Mouse (Mus musculus) C2C12 (cell line): ENCODE measurements around the gene Tanc1. TPM values are rescaled to one million over a fixed set of nuclear protein-coding genes. Genes with fewer than 3 reads are reported as not detected.

Source experiments
- H3K27me3 ChIP-seq: one replicate; pipeline ENCODE4 v1.6.1; 2011; ENCODE audit not compliant: control insufficient read depth, insufficient read depth, insufficient read length
- H3K36me3 ChIP-seq: one replicate; pipeline ENCODE4 v1.6.1; 2011; ENCODE audit not compliant: control insufficient read depth, insufficient read depth
- H3K4me3 ChIP-seq: one replicate; pipeline ENCODE4 v1.5.1; 2011; ENCODE audit warnings: mild to moderate bottlenecking, control low read depth; ENCODE audit not compliant: poor library complexity, insufficient read depth, severe bottlenecking
- H3K79me2 ChIP-seq: one replicate; pipeline ENCODE4 v1.6.1; 2011; ENCODE audit not compliant: control insufficient read depth, insufficient read depth
- H3K79me3 ChIP-seq: one replicate; pipeline ENCODE4 v1.6.1; 2011; ENCODE audit warnings: low read depth, control low read depth
- H3ac ChIP-seq: one replicate; pipeline ENCODE3; 2011; ENCODE audit warnings: low read depth; ENCODE audit not compliant: control insufficient read depth, insufficient read length
- CEBPB ChIP-seq: IDR thresholded peaks from one replicate; pipeline ENCODE4 v1.6.1; 2011; ENCODE audit warnings: low read depth, mild to moderate bottlenecking, control low read depth, moderate library complexity
- CTCF ChIP-seq: IDR thresholded peaks from one replicate; pipeline ENCODE4 v1.5.1; 2011; ENCODE audit not compliant: control insufficient read depth, insufficient read depth, insufficient read length
- FOSL1 ChIP-seq: IDR thresholded peaks from one replicate; pipeline ENCODE4 v1.8.0; 2011; ENCODE audit warnings: mild to moderate bottlenecking, low read length; ENCODE audit not compliant: poor library complexity, insufficient read depth, severe bottlenecking
- MAX ChIP-seq: IDR thresholded peaks from one replicate; pipeline ENCODE4 v1.6.1; 2011; ENCODE audit warnings: mild to moderate bottlenecking, control low read depth
- MYOD1 ChIP-seq: IDR thresholded peaks from one replicate; pipeline ENCODE4 v1.6.1; 2011; ENCODE audit warnings: low read depth; ENCODE audit not compliant: control insufficient read depth, insufficient read length
- MYOG ChIP-seq: IDR thresholded peaks from one replicate; pipeline ENCODE4 v1.6.1; 2011; ENCODE audit not compliant: control insufficient read depth, insufficient read length; ENCODE audit errors: extremely low read depth
- USF1 ChIP-seq: IDR thresholded peaks from one replicate; pipeline ENCODE4 v1.6.1; 2011; ENCODE audit warnings: low read depth, mild to moderate bottlenecking, control low read depth, moderate library complexity
- polyA plus RNA-seq: library from polyadenylated mRNA; unstranded; fragments of >200 nt; fragmentation: generic; extraction: Trizol; gene quantifications from one replicate; pipeline ENCODE4 v1.2.1, GENCODE M21; 2012; ENCODE audit warnings: missing spikeins

Tanc1 gene
- polyA plus RNA-seq, 1 experiment = 24.9 TPM

- Histone ChIP-seq H3K4me3 (no peak overlapping the region), H3K79me3 (peaks cover 1% of the 10 kb centered on the region), H3ac (no peak overlapping the region), H3K36me3 (peaks cover 73% of the 10 kb centered on the region), H3K79me2 (peaks cover 10% of the 10 kb centered on the region), H3K27me3 (no peaks in the 10 kb centered on the region)
- TF ChIP-seq CEBPB = no peak
- no peak for TF ChIP-seq CTCF
- TF ChIP-seq MAX = no peak
- TF ChIP-seq USF1 = no peak
- TF ChIP-seq FOSL1 = no peak
- no peak for TF ChIP-seq MYOD1
These were observed 162.5 kb downstream of the Tanc1 start for GRCm38 (mm10) chr2:59774374-59774773.

DNA sequence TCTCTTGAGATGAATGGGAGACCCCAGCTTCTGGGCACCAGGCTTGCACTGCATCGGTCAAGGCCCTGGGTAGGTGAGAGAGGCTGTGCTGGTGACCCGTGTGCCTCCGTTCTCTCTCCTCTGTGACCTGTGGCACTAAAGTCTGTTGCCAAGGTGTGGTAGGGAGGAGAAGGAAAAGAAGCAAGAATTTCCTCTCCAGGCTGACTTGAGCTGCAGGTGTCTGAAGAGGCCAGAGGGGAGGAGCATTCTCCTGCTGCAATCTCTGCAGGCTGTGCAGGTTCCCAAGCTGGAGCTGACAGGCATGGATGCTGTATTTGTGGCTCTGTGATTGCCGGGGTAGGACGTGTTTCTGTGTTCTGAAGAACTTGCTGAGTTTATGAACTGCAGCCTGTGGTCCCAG is 163.3 kb downstream of the Tanc1 start:
- peaks cover 4% of the 10 kb centered on the region for H3K79me2 ChIP-seq
- no peak overlapping the region for H3K4me3 ChIP-seq
- H3K27me3 ChIP-seq = no peaks in the 10 kb centered on the region
- no peak for TF ChIP-seq MYOD1
- TF ChIP-seq CEBPB = no peak
- TF ChIP-seq USF1 = no peak
- no peak for TF ChIP-seq FOSL1
- no peak for TF ChIP-seq MYOG
- no peak for TF ChIP-seq MAX
- TF ChIP-seq CTCF = no peak
- H3K79me3 ChIP-seq = peaks cover 1% of the 10 kb centered on the region
- peaks cover 79% of the 10 kb centered on the region for H3K36me3 ChIP-seq
- no peak overlapping the region for H3ac ChIP-seq

- TF ChIP-seq FOSL1 = no peak
- TF ChIP-seq USF1 = no peak
- TF ChIP-seq MAX = no peak
- no peak for TF ChIP-seq MYOG
- TF ChIP-seq MYOD1 = no peak
- TF ChIP-seq CEBPB = no peak
- no peak for TF ChIP-seq CTCF
- peaks cover 79% of the 10 kb centered on the region for H3K36me3 ChIP-seq
- no peak overlapping the region for H3ac ChIP-seq
- no peak overlapping the region for H3K4me3 ChIP-seq
- H3K79me3 ChIP-seq = peaks cover 1% of the 10 kb centered on the region
- no peaks in the 10 kb centered on the region for H3K79me2 ChIP-seq
- H3K27me3 ChIP-seq = no peaks in the 10 kb centered on the region
These were observed 164.0 kb downstream of the Tanc1 start for GRCm38 (mm10) chr2:59775820-59776219.

- TF ChIP-seq MYOD1 (no peak), MAX (no peak), MYOG (no peak), CTCF (no peak), FOSL1 (no peak), USF1 (no peak), CEBPB (no peak)
These were observed 167.5 kb downstream of the Tanc1 start for GRCm38 (mm10) chr2:59779355-59779754.

DNA sequence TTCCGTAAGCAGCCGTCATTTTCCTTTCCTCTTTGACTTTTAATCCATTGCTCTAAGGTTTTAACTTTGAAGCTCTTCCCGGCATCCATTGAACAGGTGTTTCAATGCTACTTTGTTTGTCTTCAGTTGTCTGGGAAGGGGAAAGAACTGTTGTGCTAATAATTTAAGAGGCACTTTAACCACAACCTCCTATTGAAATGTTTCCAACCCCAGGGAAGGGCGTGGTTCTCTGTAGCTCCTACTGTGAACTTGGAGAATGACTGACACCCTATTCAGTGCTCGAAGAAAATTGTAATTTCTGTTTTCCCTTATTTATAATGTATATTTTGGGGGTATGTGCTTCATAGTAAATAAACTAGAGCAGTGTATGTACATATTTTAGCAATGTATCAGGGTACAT is 168.4 kb downstream of the Tanc1 start:
- Histone ChIP-seq H3K27me3 (no peaks in the 10 kb centered on the region), H3K79me3 (no peaks in the 10 kb centered on the region), H3ac (no peak overlapping the region), H3K36me3 (peaks cover 75% of the 10 kb centered on the region), H3K4me3 (no peak overlapping the region), H3K79me2 (no peaks in the 10 kb centered on the region)
- no peak for TF ChIP-seq MYOG
- no peak for TF ChIP-seq FOSL1
- no peak for TF ChIP-seq USF1
- TF ChIP-seq CEBPB = no peak
- TF ChIP-seq MYOD1 = no peak
- no peak for TF ChIP-seq CTCF
- no peak for TF ChIP-seq MAX

More at GRCm38 (mm10) chr2:59779355-59779754, 167.5 kb downstream of the Tanc1 start:
- no peak overlapping the region for H3K4me3 ChIP-seq
- H3K79me3 ChIP-seq = peaks cover 1% of the 10 kb centered on the region
- H3K27me3 ChIP-seq = no peaks in the 10 kb centered on the region
- H3K36me3 ChIP-seq = peaks cover 75% of the 10 kb centered on the region
- no peak overlapping the region for H3ac ChIP-seq
- H3K79me2 ChIP-seq = no peaks in the 10 kb centered on the region

DNA sequence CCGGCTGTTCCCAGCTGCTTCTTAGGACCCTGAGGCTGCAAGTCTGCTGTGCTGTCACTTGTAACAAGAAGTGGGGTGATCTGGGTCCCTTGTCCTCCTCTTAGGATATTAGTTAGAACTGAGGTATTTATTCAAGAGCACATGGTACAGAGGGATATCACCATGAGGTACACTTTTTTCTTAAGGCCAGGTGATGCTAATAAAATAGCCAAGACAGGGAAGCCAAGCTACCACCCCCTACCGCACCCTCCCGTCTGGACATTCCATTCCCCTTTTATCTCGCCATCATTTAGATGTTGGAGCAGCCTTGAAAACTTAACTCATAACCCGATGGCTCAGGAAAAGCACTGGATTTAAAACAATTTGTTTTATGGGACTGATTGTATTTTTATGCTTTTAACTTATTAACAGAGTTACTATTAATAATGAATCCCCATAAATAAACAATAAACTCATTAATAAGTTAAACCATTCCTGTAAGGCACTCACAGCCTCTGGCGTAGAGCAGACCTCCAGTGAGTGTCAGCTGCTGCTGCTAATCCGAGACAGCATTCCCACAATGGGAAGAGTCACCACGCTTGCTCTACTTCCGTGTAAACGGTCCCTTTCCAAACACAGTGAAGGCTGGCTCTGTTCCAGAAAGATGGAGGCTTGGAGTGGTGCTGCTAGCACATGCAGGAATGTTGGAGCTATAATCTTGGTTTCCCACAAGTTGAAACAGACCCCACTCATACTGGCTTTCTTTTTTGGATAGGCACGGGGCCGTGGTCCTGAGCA is 171.4 kb downstream of the Tanc1 start:
- no peak for TF ChIP-seq USF1
- TF ChIP-seq CTCF = no peak
- no peak for TF ChIP-seq MYOD1
- Histone ChIP-seq H3K79me3 (no peaks in the 10 kb centered on the region), H3K27me3 (no peaks in the 10 kb centered on the region), H3K36me3 (peaks cover 75% of the 10 kb centered on the region), H3K79me2 (peaks cover 7% of the 10 kb centered on the region), H3K4me3 (no peak overlapping the region), H3ac (no peak overlapping the region)
